Mouse (Mus musculus): ENCODE results near the gene Pabpc6.

DNA sequence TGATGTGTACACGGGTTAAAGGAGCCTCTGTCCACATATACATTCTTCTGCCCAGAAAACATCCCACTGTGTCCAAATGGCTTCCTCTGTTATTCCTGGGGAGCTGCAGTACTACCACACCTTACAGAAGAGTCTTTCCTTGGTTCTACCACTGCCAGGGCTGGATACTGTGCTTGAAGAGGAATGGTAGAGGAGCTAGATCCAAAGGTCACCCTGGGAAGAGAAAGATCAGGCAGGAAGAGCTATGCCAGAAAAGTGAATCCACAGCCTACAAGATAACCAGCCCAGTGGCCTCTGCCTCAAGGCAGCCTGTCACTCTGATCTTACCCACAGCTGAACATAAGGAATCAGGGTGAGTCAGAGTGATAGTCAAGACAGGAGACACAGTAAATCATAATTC is 37.8 kb upstream of the Pabpc6 start:
- TF ChIP-seq CTCF (IDR thresholded peaks at IDR 0.05; ENCODE audit: insufficient read depth, low read depth, low read length) (no peak), POLR2A (IDR thresholded peaks at IDR 0.05; ENCODE audit: insufficient read depth, low read depth, low read length) (no peak)

All from olfactory bulb, adult 2 months (tissue).